Mouse (Mus musculus) embryonic fibroblast, embryonic 13.5 days (primary cell): ENCODE data around the gene Jund.

ENCODE experiments used
- CTCF ChIP-seq: IDR thresholded peaks from 2 replicates; pipeline ENCODE4 v1.5.1; 2011; ENCODE audit warnings: mild to moderate bottlenecking, control low read depth, low read length, moderate library complexity, borderline replicate concordance; ENCODE audit not compliant: insufficient read depth
- POLR2A ChIP-seq: IDR thresholded peaks from 2 replicates; pipeline ENCODE4 v1.6.1; 2011; ENCODE audit warnings: low read depth, mild to moderate bottlenecking, control low read depth, low read length, moderate library complexity

GRCm38 (mm10) chr8:70711041-70711440 is 12.3 kb downstream of the Jund start:
- TF ChIP-seq CTCF (no peak), POLR2A (no peak)
